ENCODE assay signal across 32 mouse cellular contexts in the genomic region with DNA sequence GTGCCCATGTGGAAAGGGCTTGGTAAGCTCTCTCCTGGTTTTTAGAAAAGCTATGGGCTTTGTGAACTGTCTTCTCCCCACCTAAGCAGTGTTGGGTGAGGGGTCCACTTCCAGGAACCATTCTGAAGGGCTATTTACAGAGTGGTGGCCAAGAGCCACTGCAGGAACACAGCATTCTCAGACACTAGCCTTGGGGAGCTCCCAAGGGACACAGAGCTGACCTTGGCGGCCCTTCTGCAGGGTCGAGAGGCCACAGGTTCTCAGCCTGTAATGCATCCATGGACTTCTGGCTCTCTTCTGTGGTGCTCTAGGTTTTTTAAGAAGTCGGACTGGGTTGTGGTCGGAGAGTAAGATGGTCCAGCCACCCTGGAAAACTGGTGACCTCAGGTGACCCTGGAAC. TPM values are rescaled to one million over a fixed set of nuclear protein-coding genes. Genes with fewer than 3 reads are reported as not detected.
DNase-seq lines count a peak whose midpoint lies in the region; ATAC-seq and TF ChIP-seq lines count a peak whose summit lies in the region.
"Had no signal": no experiment of that assay in that cellular context is flagged by ENCODE, and none has a peak within 500 bp of the region (broad histone marks: within the 10 kb centered on the region; RNA-seq: fewer than 3 reads in every experiment).

No protein-coding gene starts in this region.

- peak; percentile 95 for DNase-seq in heart, adult 11 months
- DNase-seq in heart, postnatal 36 days = no peak
- no peak for DNase-seq in heart, postnatal 0 days (ENCODE audit: low spot score)
- DNase-seq in heart, adult 8-10 months (ENCODE audit: low spot score) = no peak
- DNase-seq in hindbrain, embryonic 14.5 days (ENCODE audit: low spot score) = no peak
- DNase-seq: cerebellum, adult 11-12 months; cerebellum, adult 9-11 months; layer of hippocampus, postnatal 36 days; left cerebral cortex, postnatal 4 days; thymus, adult 18-20 months; thymus, postnatal 25 days had no signal

- no peak for TF ChIP-seq POLR2A in myocyte (IDR thresholded peaks at IDR 0.05; ENCODE audit: insufficient read length, low read depth)

- H3K9ac ChIP-seq in heart, postnatal 0 days (replicated peaks; ENCODE audit: low read depth, low read length) = no peak overlapping the region
- H3K9ac ChIP-seq in hindbrain, embryonic 14.5 days = no peak overlapping the region
- H3K9ac ChIP-seq: embryonic facial prominence, embryonic 13.5 days; hindbrain, embryonic 12.5 days; liver, embryonic 15.5 days; lung, embryonic 15.5 days; midbrain, embryonic 12.5 days; stomach, embryonic 15.5 days had no signal

- no peaks in the 10 kb centered on the region for H3K27me3 ChIP-seq in heart, postnatal 0 days (ENCODE audit: control insufficient read depth, insufficient read depth, low read length)
- H3K27me3 ChIP-seq in myocyte (ENCODE audit: control insufficient read depth, insufficient read depth, insufficient read length) = no peaks in the 10 kb centered on the region
- no peaks in the 10 kb centered on the region for H3K27me3 ChIP-seq in hindbrain, embryonic 14.5 days (ENCODE audit: control insufficient read depth, insufficient read depth, low read length)
- H3K27me3 ChIP-seq: embryonic facial prominence, embryonic 13.5 days; hindbrain, embryonic 12.5 days; liver, embryonic 15.5 days; lung, embryonic 15.5 days; megakaryocyte, embryonic 14.5 days; midbrain, embryonic 12.5 days; Patski; stomach, embryonic 15.5 days had no signal

- TF ChIP-seq CTCF in heart, postnatal 0 days (IDR thresholded peaks at IDR 0.05; ENCODE audit: low read depth) = no peak

- H3K4me1 ChIP-seq in heart, postnatal 0 days (ENCODE audit: control insufficient read depth, insufficient read depth) = peaks cover 21% of the 10 kb centered on the region
- peaks cover 38% of the 10 kb centered on the region for H3K4me1 ChIP-seq in brown adipose tissue, adult 24 weeks (ENCODE audit: control insufficient read depth, insufficient read depth, insufficient read length, low read length)
- H3K4me1 ChIP-seq in hindbrain, embryonic 14.5 days (replicated peaks; ENCODE audit: control insufficient read depth, insufficient read depth, low read length) = no peaks in the 10 kb centered on the region; the same call in 1 of the 2 replicates

- H3K9me3 ChIP-seq in heart, postnatal 0 days (replicated peaks; ENCODE audit: control insufficient read depth, low read length) = no peaks in the 10 kb centered on the region
- H3K9me3 ChIP-seq in hindbrain, embryonic 14.5 days (ENCODE audit: control insufficient read depth, low read length) = no peaks in the 10 kb centered on the region
- H3K9me3 ChIP-seq: embryonic facial prominence, embryonic 13.5 days; forebrain, embryonic 10.5 days; hindbrain, embryonic 12.5 days; liver, embryonic 15.5 days; lung, embryonic 15.5 days; megakaryocyte, embryonic 14.5 days; midbrain, embryonic 12.5 days; stomach, embryonic 15.5 days had no signal

- H3K79me2 ChIP-seq in myocyte (ENCODE audit: control insufficient read depth, insufficient read depth) = no peaks in the 10 kb centered on the region

- no peak for TF ChIP-seq EP300 in heart, postnatal 0 days (IDR thresholded peaks at IDR 0.05; ENCODE audit: low read depth)

- ATAC-seq in heart, postnatal 0 days (ENCODE audit: insufficient read depth, low read depth) = no peak
- no peak for ATAC-seq in megakaryocyte, adult 5-6 weeks (ENCODE audit: poor library complexity, severe bottlenecking)
- no peak for ATAC-seq in hindbrain, embryonic 14.5 days (ENCODE audit: low FRiP score)
- ATAC-seq: forebrain, embryonic 16.5 days had no signal

- no peaks in the 10 kb centered on the region for H3K36me3 ChIP-seq in heart, postnatal 0 days (replicated peaks; ENCODE audit: control insufficient read depth, insufficient read depth, low read length)
- H3K36me3 ChIP-seq in myocyte (ENCODE audit: control insufficient read depth, insufficient read depth) = no peaks in the 10 kb centered on the region
- H3K36me3 ChIP-seq in hindbrain, embryonic 14.5 days (replicated peaks; ENCODE audit: control insufficient read depth, insufficient read depth) = no peaks in the 10 kb centered on the region
- H3K36me3 ChIP-seq: lung, embryonic 15.5 days; stomach, embryonic 15.5 days had no signal

- H3ac ChIP-seq in myocyte (ENCODE audit: control insufficient read depth, insufficient read length) = no peak overlapping the region

- intact Hi-C loops in heart, postnatal 36 days (cut with DNase I) = loop anchor here (5.0 kb wide), 1 partner anchor 37 kb away; no protein-coding TSS in a partner anchor

- H3K4me2 ChIP-seq in heart, postnatal 0 days (ENCODE audit: low read depth, low read length) = no peak overlapping the region
- H3K4me2 ChIP-seq in myocyte (ENCODE audit: low read depth) = peak overlapping the region; percentile 55
- H3K4me2 ChIP-seq in hindbrain, embryonic 14.5 days (replicated peaks) = no peak overlapping the region
- H3K4me2 ChIP-seq: embryonic facial prominence, embryonic 13.5 days; hindbrain, embryonic 12.5 days; liver, embryonic 15.5 days; lung, embryonic 15.5 days; midbrain, embryonic 12.5 days; stomach, embryonic 15.5 days had no signal

- WGBS in heart, postnatal 0 days = 80% methylated on average over 4 of the region's 4 CpGs
- 92% methylated on average over 4 of the region's 4 CpGs for WGBS in hindbrain, embryonic 14.5 days

- peak overlapping the region; percentile 35 for H3K27ac ChIP-seq in heart, postnatal 0 days (ENCODE audit: low read depth)
- peak overlapping the region; percentile 92 for H3K27ac ChIP-seq in brown adipose tissue, adult 24 weeks (replicated peaks; ENCODE audit: low read depth, low read length)
- no peak overlapping the region for H3K27ac ChIP-seq in hindbrain, embryonic 14.5 days
- H3K27ac ChIP-seq: hindbrain, embryonic 12.5 days; liver, embryonic 15.5 days; midbrain, embryonic 12.5 days had no signal

- no peak overlapping the region for H3K4me3 ChIP-seq in heart, postnatal 0 days (ENCODE audit: low read depth, low read length)
- H3K4me3 ChIP-seq in brown adipose tissue, adult 24 weeks (ENCODE audit: insufficient read depth, low read depth, low read length) = no peak overlapping the region
- H3K4me3 ChIP-seq in myocyte = no peak overlapping the region
- no peak overlapping the region for H3K4me3 ChIP-seq in hindbrain, embryonic 14.5 days (replicated peaks; ENCODE audit: low read length)
- H3K4me3 ChIP-seq: embryonic facial prominence, embryonic 13.5 days; forebrain, embryonic 10.5 days; hindbrain, embryonic 12.5 days; liver, embryonic 15.5 days; lung, embryonic 15.5 days; megakaryocyte, embryonic 14.5 days; midbrain, embryonic 12.5 days; stomach, embryonic 15.5 days had no signal

RNA-seq across cellular contexts. Expression of gene C130050O18Rik, which starts 5.0 kb away (rescaled TPM):
- under 1 TPM; 0.62 to 0.64 TPM for total RNA-seq in heart, postnatal 36 days (2021)
- 1.7 and 1.8 TPM in 2 replicates for total RNA-seq in heart, postnatal 0 days (2014; rRNA removed; ENCODE audit: low replicate concordance)
- 0.23 and 0.31 TPM in 2 replicates for polyA plus RNA-seq in heart, postnatal 0 days (2015; fragmentation: Nextera tagmentation; extraction: Ambion mirVana)
- 1 to 10 TPM in 1 of 4 experiments, under 1 TPM in 3; 0.49 to 1.2 (median 0.72) TPM for total RNA-seq in heart, adult 8-10 months (2022)
- polyA plus RNA-seq in brown adipose tissue, adult 24 weeks (2012; ENCODE audit: insufficient read depth, insufficient read length, missing spikeins) = 1.3 TPM in 1 of 2 replicates, not detected in the other
- 0.25 TPM for polyA plus RNA-seq in myocyte (2012; fragmentation: generic; extraction: Trizol)
- 18.3 and 19.9 TPM in 2 replicates for total RNA-seq in megakaryocyte, adult 5-6 weeks (2015)
- 16.6 and 19.7 TPM in 2 replicates for total RNA-seq in megakaryocyte, adult 5-6 weeks (2017)
- 0.26 and 0.32 TPM in 2 replicates for polyA plus RNA-seq in hindbrain, embryonic 14.5 days (2014; fragmentation: Nextera tagmentation; extraction: Ambion mirVana)
- total RNA-seq: left cerebral cortex, postnatal 4 days had no signal

RNA-seq across cellular contexts. Expression of gene Gper1, which starts 12.9 kb away (rescaled TPM):
- 1 to 10 TPM; 1.7 to 2.0 TPM for total RNA-seq in heart, postnatal 36 days (2021)
- 1.3 and 4.5 TPM in 2 replicates for total RNA-seq in heart, postnatal 0 days (2014; rRNA removed; ENCODE audit: low replicate concordance)
- 1.0 and 2.0 TPM in 2 replicates for polyA plus RNA-seq in heart, postnatal 0 days (2015; fragmentation: Nextera tagmentation; extraction: Ambion mirVana)
- total RNA-seq in heart, adult 8-10 months (2022) = 1 to 10 TPM; 1.1 to 1.6 (median 1.3) TPM
- 1.8 TPM in 1 of 2 replicates, not detected in the other for polyA plus RNA-seq in brown adipose tissue, adult 24 weeks (2012; ENCODE audit: insufficient read depth, insufficient read length, missing spikeins)
- polyA plus RNA-seq in myocyte (2012; fragmentation: generic; extraction: Trizol) = 9.2 TPM
- 0.07 TPM in 1 of 2 replicates, not detected in the other for total RNA-seq in megakaryocyte, adult 5-6 weeks (2015)
- 0.22 TPM in 1 of 2 replicates, not detected in the other for total RNA-seq in megakaryocyte, adult 5-6 weeks (2017)
- polyA plus RNA-seq in hindbrain, embryonic 14.5 days (2014; fragmentation: Nextera tagmentation; extraction: Ambion mirVana) = 7.5 TPM in 2 replicates
- total RNA-seq: granulocyte monocyte progenitor cell, adult 5-6 weeks; liver, adult 2 months had no signal

RNA-seq across cellular contexts. Expression of gene Gpr146, which starts 32.6 kb away (rescaled TPM):
- 10 to 100 TPM; 43.6 to 56.2 TPM for total RNA-seq in heart, postnatal 36 days (2021)
- 38.2 and 39.1 TPM in 2 replicates for total RNA-seq in heart, postnatal 0 days (2014; rRNA removed; ENCODE audit: low replicate concordance)
- polyA plus RNA-seq in heart, postnatal 0 days (2015; fragmentation: Nextera tagmentation; extraction: Ambion mirVana) = 23.0 and 23.7 TPM in 2 replicates
- total RNA-seq in heart, adult 8-10 months (2022) = 10 to 100 TPM; 43.1 to 55.6 (median 47.0) TPM
- polyA plus RNA-seq in brown adipose tissue, adult 24 weeks (2012; ENCODE audit: insufficient read depth, insufficient read length, missing spikeins) = 18.1 and 19.7 TPM in 2 replicates
- polyA plus RNA-seq in myocyte (2012; fragmentation: generic; extraction: Trizol) = 11.7 TPM
- total RNA-seq in megakaryocyte, adult 5-6 weeks (2015) = 9.8 and 13.1 TPM in 2 replicates
- 9.6 and 14.8 TPM in 2 replicates for total RNA-seq in megakaryocyte, adult 5-6 weeks (2017)
- 1.4 and 2.7 TPM in 2 replicates for polyA plus RNA-seq in hindbrain, embryonic 14.5 days (2014; fragmentation: Nextera tagmentation; extraction: Ambion mirVana)

RNA-seq across cellular contexts. Expression of gene 3110082I17Rik, which starts 50.3 kb away (rescaled TPM):
- total RNA-seq in heart, postnatal 36 days (2021) = 1 to 10 TPM; 4.7 to 5.5 TPM
- 5.0 and 5.9 TPM in 2 replicates for total RNA-seq in heart, postnatal 0 days (2014; rRNA removed; ENCODE audit: low replicate concordance)
- polyA plus RNA-seq in heart, postnatal 0 days (2015; fragmentation: Nextera tagmentation; extraction: Ambion mirVana) = 9.5 and 10.6 TPM in 2 replicates
- total RNA-seq in heart, adult 8-10 months (2022) = 1 to 10 TPM; 5.4 to 8.7 (median 6.8) TPM
- 3.5 and 6.0 TPM in 2 replicates for polyA plus RNA-seq in brown adipose tissue, adult 24 weeks (2012; ENCODE audit: insufficient read depth, insufficient read length, missing spikeins)
- polyA plus RNA-seq in myocyte (2012; fragmentation: generic; extraction: Trizol) = 16.4 TPM
- total RNA-seq in megakaryocyte, adult 5-6 weeks (2015) = 12.4 and 15.8 TPM in 2 replicates
- total RNA-seq in megakaryocyte, adult 5-6 weeks (2017) = 10.8 and 11.4 TPM in 2 replicates
- polyA plus RNA-seq in hindbrain, embryonic 14.5 days (2014; fragmentation: Nextera tagmentation; extraction: Ambion mirVana) = 12.7 and 13.6 TPM in 2 replicates

RNA-seq across cellular contexts. Expression of gene Cyp2w1, which starts 57.6 kb away (rescaled TPM):
- total RNA-seq in heart, postnatal 36 days (2021) = not detected
- total RNA-seq in heart, postnatal 0 days (2014; rRNA removed; ENCODE audit: low replicate concordance) = not detected in 2 replicates
- polyA plus RNA-seq in heart, postnatal 0 days (2015; fragmentation: Nextera tagmentation; extraction: Ambion mirVana) = not detected in 2 replicates
- not detected for total RNA-seq in heart, adult 8-10 months (2022)
- polyA plus RNA-seq in brown adipose tissue, adult 24 weeks (2012; ENCODE audit: insufficient read depth, insufficient read length, missing spikeins) = not detected in 2 replicates
- not detected for polyA plus RNA-seq in myocyte (2012; fragmentation: generic; extraction: Trizol)
- not detected in 2 replicates for total RNA-seq in megakaryocyte, adult 5-6 weeks (2015)
- total RNA-seq in megakaryocyte, adult 5-6 weeks (2017) = not detected in 2 replicates
- polyA plus RNA-seq in hindbrain, embryonic 14.5 days (2014; fragmentation: Nextera tagmentation; extraction: Ambion mirVana) = not detected in 2 replicates
- total RNA-seq: adrenal gland, postnatal 10 days; gastrocnemius, postnatal 14 days; granulocyte monocyte progenitor cell, adult 5-6 weeks; heart, postnatal 25 days; layer of hippocampus, postnatal 36 days; left cerebral cortex, postnatal 4 days; liver, adult 2 months; MEL had no signal
- polyA plus RNA-seq: forebrain, embryonic 10.5 days; forebrain, embryonic 16.5 days; kidney, embryonic 14.5 days; liver, adult 2 months; liver, embryonic 15.5 days; lung, embryonic 15.5 days; neural tube, embryonic 14.5 days; Patski had no signal
